Mouse (Mus musculus): ENCODE measurements at regions not wholly inside any gene's neighbourhood (a gene's known extent, or its start where the extent isn't known, plus 50 kb on each side); places are given as distances from the start of the nearest gene placed in this dataset.
A peak's percentile ranks its signal among the peaks of the same experiment; 100 is the strongest.

DNA sequence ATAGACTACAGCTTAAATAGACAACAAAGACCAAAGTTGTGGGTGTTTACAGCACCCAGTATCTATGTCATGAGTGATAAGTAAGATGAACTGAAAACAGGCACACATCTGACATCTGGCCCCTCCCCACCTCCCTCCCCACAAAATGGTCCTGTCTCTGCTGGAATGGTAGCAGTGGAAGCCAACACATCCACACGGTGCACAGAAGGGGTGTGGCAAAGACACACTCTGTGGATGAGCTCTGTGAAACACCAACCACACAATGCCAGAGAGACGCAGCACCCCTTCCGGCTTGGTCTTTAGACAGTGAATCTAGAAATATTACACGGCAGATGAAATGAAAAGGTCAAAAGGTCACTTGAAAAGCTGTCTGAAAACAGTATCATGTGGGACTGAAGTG is 85.6 kb downstream of the Fgf18 start:
- DNase-seq = no peak

GRCm38 (mm10) chr11:33060352-33060751 is 86.8 kb downstream of the Fgf18 start:
- DNase-seq = no peak

- no peak for DNase-seq
Measured at GRCm38 (mm10) chr11:33050216-33050615, 97.0 kb downstream of the Fgf18 start.

- DNase-seq = no peak
Measured at GRCm38 (mm10) chr11:33039854-33040792, 107.1 kb downstream of the Fgf18 start.

- no peak for DNase-seq
Measured at GRCm38 (mm10) chr11:33036367-33036766, 110.8 kb downstream of the Fgf18 start.

DNA sequence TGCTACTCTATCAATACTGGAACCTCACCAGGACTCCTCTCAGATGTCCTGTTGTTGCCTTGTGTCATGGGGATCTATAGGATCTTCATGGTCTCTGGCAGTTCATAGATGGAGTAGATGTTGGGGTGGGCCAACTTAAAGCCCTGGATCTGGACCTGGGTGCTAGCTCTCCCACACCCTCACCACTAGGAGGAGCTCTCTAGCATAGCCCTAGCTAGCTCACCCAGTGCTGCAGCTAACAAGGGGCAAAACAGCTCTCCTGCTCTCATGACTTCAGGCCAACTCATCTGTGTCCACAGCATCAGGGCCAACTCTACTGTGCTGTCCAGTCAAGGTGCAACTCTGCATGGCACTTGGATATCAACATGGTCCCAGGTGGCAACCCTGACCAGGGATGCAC is 118.3 kb downstream of the Fgf18 start:
- peak; percentile 44 for DNase-seq

DNA sequence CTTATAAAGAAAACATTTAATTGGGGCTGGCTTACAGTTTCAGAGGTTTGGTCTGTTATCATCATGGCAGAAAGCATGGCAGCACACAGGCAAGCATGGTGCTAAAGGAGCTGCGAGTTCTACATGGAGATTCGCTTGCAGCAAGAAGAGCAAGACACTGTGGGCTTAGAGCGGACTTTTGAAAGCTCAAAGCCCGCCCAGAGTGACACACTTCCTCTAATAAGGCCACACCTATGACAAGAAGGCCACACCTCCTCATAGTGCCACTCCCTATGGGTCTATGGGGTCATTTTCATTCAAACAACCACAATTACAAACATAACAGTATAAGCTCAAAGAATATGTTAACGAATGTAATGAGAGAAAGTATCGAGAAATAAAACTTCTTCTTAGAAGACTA is 120.1 kb downstream of the Fgf18 start:
- DNase-seq = no peak

GRCm38 (mm10) chr11:33013229-33014185 is 133.7 kb downstream of the Fgf18 start:
- DNase-seq = no peak

DNA sequence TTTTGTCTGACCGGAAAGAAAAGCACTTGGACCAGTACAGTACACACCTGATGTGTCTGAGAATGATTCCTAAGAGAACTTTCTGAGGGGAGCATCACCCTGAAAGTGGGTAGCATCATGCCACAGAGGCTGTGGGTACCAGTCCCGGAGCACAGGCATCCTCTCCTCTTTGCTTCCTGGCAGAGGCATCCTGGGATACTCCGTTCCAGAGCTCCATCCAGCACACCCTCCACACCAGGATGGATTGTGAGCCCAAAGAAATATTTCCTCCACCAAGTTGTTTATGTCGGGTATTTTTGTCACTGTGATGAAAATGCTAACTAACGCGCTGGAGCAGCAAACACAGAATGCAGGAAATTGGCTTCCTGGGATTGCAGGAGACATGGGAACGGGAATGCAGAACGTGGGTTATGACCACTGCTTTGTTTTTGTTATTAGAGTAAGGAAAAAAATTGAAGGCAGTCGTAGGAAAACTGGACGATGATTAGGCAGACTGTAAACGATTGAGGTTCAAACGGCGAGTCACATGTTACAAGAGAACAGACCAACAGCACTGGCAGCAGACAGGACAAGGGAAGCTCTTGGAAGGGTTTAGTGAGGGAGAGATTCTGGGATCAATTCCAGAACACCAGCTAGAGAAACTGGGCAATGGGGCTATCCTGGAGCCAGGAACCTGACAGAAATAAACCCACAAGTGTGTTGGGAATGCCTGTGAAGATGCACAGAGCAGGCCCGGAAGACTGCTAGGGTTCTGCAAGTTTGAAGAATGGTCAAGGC is 134.6 kb downstream of the Fgf18 start:
- no peak for DNase-seq

GRCm38 (mm10) chr11:33008611-33009010 is 138.6 kb downstream of the Fgf18 start:
- DNase-seq = no peak

DNA sequence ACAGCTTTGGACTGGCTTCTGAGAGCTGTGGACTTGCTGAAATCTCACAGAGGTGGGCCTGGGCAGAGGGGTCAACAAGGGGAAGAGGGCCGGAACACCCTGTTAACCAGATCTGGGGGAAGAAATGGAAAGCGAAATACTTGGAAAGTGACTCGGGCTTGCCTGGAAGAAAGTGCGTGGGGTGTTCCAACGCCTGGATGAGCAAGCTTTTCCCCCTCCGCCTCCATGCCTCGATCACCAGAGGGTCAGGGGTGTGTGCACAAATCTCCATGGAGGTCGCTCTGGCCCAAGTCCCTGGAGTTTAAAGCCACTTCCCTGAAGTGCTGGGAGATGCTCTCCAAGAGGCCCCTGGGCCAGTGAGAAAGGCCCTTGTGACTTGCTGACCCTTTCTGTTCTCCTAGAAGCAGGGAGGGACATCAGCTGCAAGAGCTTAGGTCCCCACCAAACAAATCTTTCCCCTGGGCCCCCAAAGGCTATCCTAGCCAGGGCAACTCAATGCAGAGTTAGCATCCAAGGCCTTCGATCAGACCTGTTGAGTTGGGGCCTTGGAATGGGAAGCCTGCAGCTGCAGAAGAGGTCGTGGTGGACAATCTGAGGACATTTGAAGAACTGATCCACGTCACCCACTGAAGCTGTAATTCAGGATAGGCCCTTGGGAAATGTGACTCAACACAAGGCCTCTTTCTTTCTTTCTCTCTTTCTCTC is 139.2 kb downstream of the Fgf18 start:
- no peak for DNase-seq

DNA sequence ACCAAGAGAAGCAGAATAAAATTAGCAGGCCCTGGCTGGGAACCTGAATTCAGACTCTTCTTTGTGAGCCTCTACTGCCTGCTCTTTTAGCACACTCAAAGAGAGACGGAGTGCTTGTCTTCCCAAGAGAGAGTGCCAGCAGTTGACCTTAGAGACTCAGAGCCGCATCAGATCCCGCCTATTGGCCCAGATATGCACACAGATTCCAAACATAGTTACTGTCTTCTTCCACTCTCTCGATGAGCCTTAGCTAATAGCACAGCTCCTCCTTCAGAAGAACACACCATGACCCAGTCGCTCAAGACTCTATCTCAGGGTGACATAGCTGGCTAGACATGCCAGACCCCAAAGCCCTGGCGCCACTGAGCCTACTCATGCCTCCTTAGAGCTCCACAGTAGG is 139.8 kb downstream of the Fgf18 start:
- DNase-seq = no peak

DNA sequence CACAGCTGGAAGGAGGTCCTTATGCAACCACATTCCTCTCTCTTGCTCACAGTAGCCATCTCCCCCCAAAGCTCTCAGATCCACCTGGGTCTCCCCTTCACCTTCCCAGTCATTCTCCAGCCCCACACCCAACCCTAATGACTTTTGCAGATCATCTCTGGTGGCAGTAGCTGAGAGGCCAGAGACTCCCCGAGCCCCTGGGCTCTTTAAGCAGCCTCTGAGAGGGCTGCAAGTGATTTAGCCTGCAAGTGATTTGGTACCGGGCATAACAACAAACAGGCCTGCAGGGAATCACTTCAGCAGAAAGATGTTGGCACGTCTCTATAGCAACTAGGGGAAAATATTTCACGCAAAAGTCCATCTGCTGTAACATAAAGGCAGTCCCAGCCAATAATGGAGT is 142.0 kb downstream of the Fgf18 start:
- DNase-seq = no peak

GRCm38 (mm10) chr11:33004603-33005002 is 142.6 kb downstream of the Fgf18 start:
- no peak for DNase-seq

GRCm38 (mm10) chr11:32999684-33000255 is 147.4 kb downstream of the Fgf18 start:
- no peak for DNase-seq

GRCm38 (mm10) chr11:32998687-32999605 is 148.3 kb downstream of the Fgf18 start:
- DNase-seq = no peak

DNA sequence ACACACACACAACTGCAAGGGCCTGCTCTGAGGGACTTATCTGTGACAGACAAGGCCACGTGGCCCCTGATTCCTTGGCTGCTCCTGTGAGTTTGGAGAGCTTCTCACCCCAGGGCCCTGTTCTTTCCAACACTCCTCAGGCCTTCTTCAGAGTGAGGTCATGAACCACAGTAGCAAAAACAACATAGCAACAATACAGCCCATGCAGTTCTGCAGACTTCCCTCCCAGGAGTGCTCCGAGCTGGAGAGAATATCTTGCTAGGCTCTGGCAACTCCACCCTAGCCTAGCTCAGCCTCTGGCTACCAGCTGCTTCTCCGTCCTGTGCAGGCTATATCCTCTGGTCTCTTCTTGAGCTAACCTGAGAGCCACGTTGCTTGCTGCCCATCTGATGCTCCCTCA is 152.8 kb downstream of the Fgf18 start:
- DNase-seq = no peak

DNA sequence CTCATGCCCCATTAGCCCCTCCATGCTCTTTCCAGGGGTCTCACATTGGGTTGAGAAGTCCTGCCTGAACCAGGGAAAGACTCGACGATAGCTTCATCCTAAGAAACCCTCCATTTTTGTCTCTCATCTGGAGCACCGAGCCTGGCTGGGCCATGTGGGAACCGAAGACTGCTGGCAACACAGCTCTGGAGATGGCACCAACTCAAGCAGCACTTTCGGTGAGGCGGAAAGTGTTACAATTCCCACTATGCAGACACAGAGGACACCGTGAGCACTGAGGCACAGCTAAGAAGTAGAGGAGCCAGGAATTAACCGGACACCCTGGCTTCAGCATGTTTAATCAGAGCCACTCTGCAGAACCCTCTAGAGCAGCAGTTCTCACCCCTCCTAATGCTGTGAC is 153.8 kb downstream of the Fgf18 start:
- no peak for DNase-seq

DNA sequence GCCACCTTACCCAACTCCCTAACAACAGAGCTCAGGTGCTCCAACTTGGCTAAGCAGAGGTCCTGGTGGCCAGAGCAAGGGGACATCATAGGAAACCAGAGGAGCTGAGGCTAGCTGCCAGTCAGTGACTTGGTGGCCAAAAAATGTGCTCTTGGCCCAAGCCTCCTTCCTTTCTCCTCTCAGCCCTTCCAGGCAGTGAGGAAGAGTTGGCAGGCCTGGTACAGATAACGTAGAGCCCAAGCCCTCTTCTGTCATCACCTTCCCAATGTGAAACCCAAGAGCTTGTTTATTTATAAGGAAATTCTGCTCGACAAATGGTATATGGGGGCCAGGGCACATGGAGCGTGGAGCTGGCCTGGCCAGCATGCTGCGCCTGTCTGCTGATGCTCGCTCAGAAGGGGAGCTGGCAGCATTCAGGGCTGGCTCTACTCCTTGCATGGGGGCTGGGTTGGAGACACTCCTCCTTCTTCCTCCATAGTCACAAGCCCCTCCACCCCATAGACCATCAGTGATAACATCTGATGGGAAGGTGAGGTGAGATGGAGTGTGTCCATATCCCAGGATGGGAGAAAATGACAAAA is 156.1 kb downstream of the Fgf18 start:
- no peak for DNase-seq

DNA sequence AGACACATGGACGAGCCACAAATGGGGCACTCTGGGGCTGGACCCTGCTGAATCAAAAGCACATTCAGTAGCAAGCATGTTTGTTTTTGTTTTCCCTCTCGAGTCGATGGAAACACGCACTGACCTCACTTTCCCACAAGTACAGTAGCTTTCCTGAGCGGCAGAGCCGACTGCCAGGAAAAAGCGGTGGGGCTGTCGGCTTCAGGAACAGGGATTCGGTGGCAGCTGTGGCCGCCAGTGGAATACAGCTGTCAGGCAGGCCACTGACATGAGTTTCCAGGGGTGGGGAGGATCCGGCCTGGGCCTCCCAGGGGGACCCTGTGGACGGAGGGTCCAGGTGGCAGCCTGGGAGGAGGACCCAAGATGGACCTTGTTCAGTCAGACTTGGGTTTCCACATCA is 157.0 kb downstream of the Fgf18 start:
- no peak for DNase-seq

Data from thymus, postnatal 4 days (tissue).